Mouse (Mus musculus) forebrain, embryonic 16.5 days (tissue): ENCODE results near the gene Dsn1. TPM values are rescaled to one million over a fixed set of nuclear protein-coding genes. Genes with fewer than 3 reads are reported as not detected.

Source experiments
- ATAC-seq: fragments of 200-750 bp; cut with Nextera tagmentation; 2 replicates; pipeline ENCODE4 v1.8.0; 2017; ENCODE audit warnings: mild to moderate bottlenecking, moderate library complexity
- H3K27ac ChIP-seq: fragments of 300-500 bp; sonication (generic); 2 replicates; pipeline ENCODE4 v1.5.1; 2014; ENCODE audit warnings: low read length, control low read depth
- H3K27me3 ChIP-seq: fragments of 300-500 bp; sonication (generic); replicated peaks from 2 replicates; pipeline ENCODE4 v1.6.1; 2014; ENCODE audit warnings: low read length; ENCODE audit not compliant: control insufficient read depth, insufficient read depth
- H3K36me3 ChIP-seq: fragments of 300-500 bp; sonication (generic); 2 replicates; pipeline ENCODE4 v1.6.1; 2014; ENCODE audit not compliant: control insufficient read depth, insufficient read depth
- H3K4me1 ChIP-seq: fragments of 300-500 bp; sonication (generic); replicated peaks from 2 replicates; pipeline ENCODE4 v1.6.1; 2014; ENCODE audit warnings: low read length; ENCODE audit not compliant: control insufficient read depth, insufficient read depth
- H3K4me2 ChIP-seq: fragments of 300-500 bp; sonication (generic); 2 replicates; pipeline ENCODE4 v1.6.1; 2014; ENCODE audit warnings: mild to moderate bottlenecking, low read length, control low read depth
- H3K4me3 ChIP-seq: fragments of 300-500 bp; sonication (generic); replicated peaks from 2 replicates; pipeline ENCODE4 v1.5.1; 2014; ENCODE audit warnings: mild to moderate bottlenecking, low read length, control low read depth
- H3K9ac ChIP-seq: fragments of 300-500 bp; sonication (generic); replicated peaks from 2 replicates; pipeline ENCODE4 v1.6.1; 2014; ENCODE audit warnings: low read depth, low read length, control low read depth
- H3K9me3 ChIP-seq: fragments of 300-500 bp; sonication (generic); 2 replicates; pipeline ENCODE4 v1.6.1; 2016; ENCODE audit warnings: low read length; ENCODE audit not compliant: control insufficient read depth
- WGBS: fragments of 180-500 bp; shearing (Covaris S2); extraction: QIAGEN DNeasy Blood & Tissue Kit; methylation state at CpG from one replicate; pipeline ENCODE4 v1.1.7; 2014; 5-methylcytosine and 5-hydroxymethylcytosine counted together
- polyA plus RNA-seq: library from polyadenylated mRNA; unstranded; fragments of >200 nt; fragmentation: Nextera tagmentation; extraction: Ambion mirVana; gene quantifications from 2 replicates; pipeline ENCODE4 v1.2.1, GENCODE M21; 2015

Gene Dsn1
- polyA plus RNA-seq, 1 experiment from 2014 or later: 20.3 TPM

DNA sequence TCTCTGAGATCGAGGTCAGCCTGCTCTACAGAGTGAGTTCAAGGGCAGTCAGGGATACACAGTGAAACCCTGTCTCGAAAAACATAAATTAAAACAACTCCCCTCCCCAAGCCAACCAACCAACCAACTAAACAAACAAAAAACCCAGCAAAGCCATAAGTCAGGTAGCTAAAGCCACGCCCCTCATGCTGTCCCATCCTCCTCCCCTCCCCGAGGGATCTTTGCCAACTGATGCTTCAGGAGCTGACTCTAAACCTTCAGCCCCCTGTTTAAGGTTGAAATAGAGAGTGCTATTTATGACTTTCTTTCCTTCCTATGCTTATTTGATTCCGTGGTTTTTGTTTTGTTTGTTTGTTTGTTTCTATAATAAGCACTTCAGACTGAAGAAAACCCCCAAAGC, 40.0 kb upstream of the Dsn1 start:
- Histone ChIP-seq H3K27me3 (no peaks in the 10 kb centered on the region), H3K4me1 (peaks cover 40% of the 10 kb centered on the region), H3K4me3 (no peak overlapping the region), H3K4me2 (no peak overlapping the region), H3K27ac (no peak overlapping the region), H3K9me3 (no peaks in the 10 kb centered on the region), H3K36me3 (peaks cover 11% of the 10 kb centered on the region), H3K9ac (no peak overlapping the region)
- 89% methylated on average over 5 of the region's 5 CpGs for WGBS
- no peak for ATAC-seq

DNA sequence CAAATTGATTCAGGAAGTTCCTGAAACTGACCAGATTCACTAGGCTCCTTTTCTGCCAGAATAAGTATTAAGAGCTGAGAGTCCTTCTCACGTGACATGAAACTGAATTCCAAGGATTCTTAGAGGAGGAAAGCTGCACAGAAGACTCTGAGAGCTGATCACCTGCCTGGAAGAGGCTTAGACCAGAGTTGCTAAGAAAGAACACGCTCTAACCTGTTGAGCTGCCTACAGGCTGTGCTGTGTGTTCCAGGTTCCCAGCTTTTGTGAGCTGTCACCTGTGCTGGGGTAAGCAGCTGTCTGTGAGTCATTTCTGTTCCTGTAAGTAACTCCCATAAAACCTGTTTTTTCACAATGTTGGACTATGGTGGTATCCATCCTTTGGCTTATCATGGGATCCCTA, 39.0 kb upstream of the Dsn1 start:
- Histone ChIP-seq H3K36me3 (peaks cover 11% of the 10 kb centered on the region), H3K27me3 (no peaks in the 10 kb centered on the region), H3K4me1 (peaks cover 38% of the 10 kb centered on the region), H3K9ac (no peak overlapping the region), H3K9me3 (no peaks in the 10 kb centered on the region), H3K27ac (no peak overlapping the region), H3K4me3 (no peak overlapping the region), H3K4me2 (no peak overlapping the region)
- WGBS: 100% methylated on average over 2 of the region's 2 CpGs
- ATAC-seq: no peak

- H3K9me3 ChIP-seq: no peaks in the 10 kb centered on the region
- H3K36me3 ChIP-seq: peaks cover 29% of the 10 kb centered on the region
- no peak overlapping the region for H3K4me2 ChIP-seq
- no peak overlapping the region for H3K27ac ChIP-seq
- no peak overlapping the region for H3K9ac ChIP-seq
- H3K4me1 ChIP-seq: peaks cover 19% of the 10 kb centered on the region
- no peaks in the 10 kb centered on the region for H3K27me3 ChIP-seq
- no peak for ATAC-seq
- H3K4me3 ChIP-seq: no peak overlapping the region
Observed at GRCm38 (mm10) chr2:157043987-157044386, 37.0 kb upstream of the Dsn1 start.

- 58% methylated on average over 8 of the region's 8 CpGs for WGBS
- no peak for ATAC-seq
- Histone ChIP-seq H3K4me3 (no peak overlapping the region), H3K36me3 (peaks cover 29% of the 10 kb centered on the region), H3K4me1 (peaks cover 15% of the 10 kb centered on the region), H3K9ac (no peak overlapping the region), H3K4me2 (no peak overlapping the region), H3K27ac (no peak overlapping the region), H3K27me3 (no peaks in the 10 kb centered on the region), H3K9me3 (no peaks in the 10 kb centered on the region)
Observed at GRCm38 (mm10) chr2:157043556-157043955, 36.6 kb upstream of the Dsn1 start.

- Histone ChIP-seq H3K36me3 (peaks cover 29% of the 10 kb centered on the region), H3K27ac (no peak overlapping the region), H3K4me3 (no peak overlapping the region), H3K4me1 (peaks cover 6% of the 10 kb centered on the region), H3K9ac (no peak overlapping the region), H3K27me3 (no peaks in the 10 kb centered on the region), H3K9me3 (no peaks in the 10 kb centered on the region), H3K4me2 (no peak overlapping the region)
- WGBS: 93% methylated on average over 7 of the region's 7 CpGs
- ATAC-seq: no peak
Observed at GRCm38 (mm10) chr2:157041421-157041820, 34.5 kb upstream of the Dsn1 start.

- Histone ChIP-seq H3K27ac (no peak overlapping the region), H3K9ac (no peak overlapping the region), H3K4me1 (peaks cover 6% of the 10 kb centered on the region), H3K9me3 (no peaks in the 10 kb centered on the region), H3K4me2 (no peak overlapping the region), H3K27me3 (no peaks in the 10 kb centered on the region), H3K4me3 (no peak overlapping the region), H3K36me3 (peaks cover 24% of the 10 kb centered on the region)
- WGBS: 86% methylated on average over 17 of the region's 17 CpGs
- no peak for ATAC-seq
Observed at GRCm38 (mm10) chr2:157040649-157041046, 33.7 kb upstream of the Dsn1 start.

- Histone ChIP-seq H3K9ac (no peak overlapping the region), H3K27ac (no peak overlapping the region), H3K4me1 (peaks cover 6% of the 10 kb centered on the region), H3K4me3 (no peak overlapping the region), H3K4me2 (no peak overlapping the region), H3K9me3 (no peaks in the 10 kb centered on the region), H3K27me3 (no peaks in the 10 kb centered on the region), H3K36me3 (peaks cover 24% of the 10 kb centered on the region)
- WGBS: 87% methylated on average over 50 of the region's 50 CpGs
- ATAC-seq: peak; percentile 45
Observed at GRCm38 (mm10) chr2:157039900-157040648, 33.1 kb upstream of the Dsn1 start.

GRCm38 (mm10) chr2:157037303-157037702, 30.3 kb upstream of the Dsn1 start:
- WGBS: 38% methylated on average over 9 of the region's 9 CpGs
- no peak for ATAC-seq
- Histone ChIP-seq H3K4me3 (no peak overlapping the region), H3K9ac (no peak overlapping the region), H3K9me3 (no peaks in the 10 kb centered on the region), H3K36me3 (peaks cover 28% of the 10 kb centered on the region), H3K4me1 (no peaks in the 10 kb centered on the region), H3K27ac (no peak overlapping the region), H3K27me3 (no peaks in the 10 kb centered on the region), H3K4me2 (no peak overlapping the region)

GRCm38 (mm10) chr2:157036400-157036799, 29.4 kb upstream of the Dsn1 start:
- Histone ChIP-seq H3K27ac (no peak overlapping the region), H3K36me3 (peaks cover 29% of the 10 kb centered on the region), H3K9ac (no peak overlapping the region), H3K4me2 (no peak overlapping the region), H3K4me1 (no peaks in the 10 kb centered on the region), H3K4me3 (no peak overlapping the region), H3K9me3 (no peaks in the 10 kb centered on the region), H3K27me3 (no peaks in the 10 kb centered on the region)
- 97% methylated on average over 8 of the region's 8 CpGs for WGBS
- ATAC-seq: no peak

- Histone ChIP-seq H3K9ac (no peak overlapping the region), H3K4me2 (no peak overlapping the region), H3K27ac (no peak overlapping the region), H3K4me1 (no peaks in the 10 kb centered on the region), H3K36me3 (peaks cover 24% of the 10 kb centered on the region), H3K4me3 (no peak overlapping the region), H3K27me3 (no peaks in the 10 kb centered on the region), H3K9me3 (no peaks in the 10 kb centered on the region)
- WGBS: 91% methylated on average over 7 of the region's 7 CpGs
- ATAC-seq: no peak
Observed at GRCm38 (mm10) chr2:157035371-157035770, 28.4 kb upstream of the Dsn1 start.
